In genomic region chr11:83927097-83927496, GRCm38 (mm10) we compare ENCODE assay signal across 8 mouse cellular contexts. TPM values are rescaled to one million over a fixed set of nuclear protein-coding genes. Genes with fewer than 3 reads are reported as not detected.
A peak's percentile ranks its signal among the peaks of the same experiment; 100 is the strongest.
DNase-seq lines count a peak whose midpoint lies in the region; TF ChIP-seq lines count a peak whose summit lies in the region.

No protein-coding gene starts in this region.

- no peak for TF ChIP-seq POLR2A in ES-Bruce4 (IDR thresholded peaks at IDR 0.05; ENCODE audit: insufficient read depth, low read length)

- no peaks in the 10 kb centered on the region for H3K4me1 ChIP-seq in ES-Bruce4 (ENCODE audit: control insufficient read depth, insufficient read depth, low read length)

- H3K9ac ChIP-seq in ES-Bruce4 (ENCODE audit: low read depth, poor library complexity, severe bottlenecking), result no peak overlapping the region

- peak; percentile 31 to 60 for DNase-seq in kidney, postnatal 36 days
- no peak for DNase-seq in kidney, adult 11 months
- peak; percentile 10 for DNase-seq in adipocyte (ENCODE audit: low spot score)
- DNase-seq in lung, postnatal 14 days, result peak; percentile 10
- DNase-seq in frontal cortex, postnatal 14 days (ENCODE audit: low spot score in 2 of 2), result no peak
- no peak for DNase-seq in frontal cortex, adult 2 months (ENCODE audit: extremely low spot score in 1 of 2, low spot score in 1 of 2)
- no peak for DNase-seq in ovary, adult 18-20 months (ENCODE audit: low spot score)

- H3K27me3 ChIP-seq in ES-Bruce4 (ENCODE audit: control insufficient read depth, insufficient read depth, low read length, poor library complexity, severe bottlenecking), result no peaks in the 10 kb centered on the region

- H3K9me3 ChIP-seq in ES-Bruce4 (replicated peaks; ENCODE audit: control insufficient read depth, insufficient read depth, low read length, poor library complexity, severe bottlenecking), result no peaks in the 10 kb centered on the region

- H3K36me3 ChIP-seq in ES-Bruce4 (ENCODE audit: control insufficient read depth, insufficient read depth, low read length, poor library complexity, severe bottlenecking), result no peaks in the 10 kb centered on the region

- TF ChIP-seq EP300 in ES-Bruce4 (IDR thresholded peaks at IDR 0.05; ENCODE audit: insufficient read depth, low read depth, low read length), result no peak

- peak; percentile 96 for TF ChIP-seq CTCF in ES-Bruce4 (IDR thresholded peaks at IDR 0.05; ENCODE audit: low read depth, low read length)

- H3K4me3 ChIP-seq in ES-Bruce4 (ENCODE audit: low read depth, low read length), result no peak overlapping the region

- no peak overlapping the region for H3K27ac ChIP-seq in ES-Bruce4 (ENCODE audit: insufficient read depth, low read length)

RNA-seq across cellular contexts. Expression of gene Ddx52, which starts 14.8 kb away (rescaled TPM):
- 36.9 and 39.1 TPM in 2 replicates for polyA plus RNA-seq in ES-Bruce4 (2011; ENCODE audit: insufficient read depth, insufficient read length, low read depth, missing spikeins)
- polyA plus RNA-seq in frontal cortex, adult 2 months (2012; rRNA removed), result 12.3 and 16.0 TPM in 2 replicates

RNA-seq across cellular contexts. Expression of gene Synrg, which starts 37.1 kb away (rescaled TPM):
- 16.0 and 16.4 TPM in 2 replicates for polyA plus RNA-seq in ES-Bruce4 (2011; ENCODE audit: insufficient read depth, insufficient read length, low read depth, missing spikeins)
- 21.4 and 24.9 TPM in 2 replicates for polyA plus RNA-seq in frontal cortex, adult 2 months (2012; rRNA removed)

Comparison
In these comparisons a context has a peak if more than half of its experiments do, and no peak if none do; other contexts are left out.
1. DNase-seq: peak in kidney, postnatal 36 days (2 of 2), adipocyte (single experiment) and lung, postnatal 14 days (single experiment); none in kidney, adult 11 months (single experiment), frontal cortex, postnatal 14 days (0 of 2), frontal cortex, adult 2 months (0 of 2) and ovary, adult 18-20 months (single experiment).